Mouse (Mus musculus) bone marrow macrophage, adult 2 months (primary cell): ENCODE measurements around the gene Fam217a.

Experiments used
- CTCF ChIP-seq: IDR thresholded peaks from 2 replicates; pipeline ENCODE4 v1.5.1; 2012; ENCODE audit warnings: low read depth, mild to moderate bottlenecking, low read length, moderate library complexity
- POLR2A ChIP-seq: IDR thresholded peaks from 2 replicates; pipeline ENCODE4 v1.6.1; 2012; ENCODE audit warnings: mild to moderate bottlenecking, low read depth, low read length, borderline replicate concordance

DNA sequence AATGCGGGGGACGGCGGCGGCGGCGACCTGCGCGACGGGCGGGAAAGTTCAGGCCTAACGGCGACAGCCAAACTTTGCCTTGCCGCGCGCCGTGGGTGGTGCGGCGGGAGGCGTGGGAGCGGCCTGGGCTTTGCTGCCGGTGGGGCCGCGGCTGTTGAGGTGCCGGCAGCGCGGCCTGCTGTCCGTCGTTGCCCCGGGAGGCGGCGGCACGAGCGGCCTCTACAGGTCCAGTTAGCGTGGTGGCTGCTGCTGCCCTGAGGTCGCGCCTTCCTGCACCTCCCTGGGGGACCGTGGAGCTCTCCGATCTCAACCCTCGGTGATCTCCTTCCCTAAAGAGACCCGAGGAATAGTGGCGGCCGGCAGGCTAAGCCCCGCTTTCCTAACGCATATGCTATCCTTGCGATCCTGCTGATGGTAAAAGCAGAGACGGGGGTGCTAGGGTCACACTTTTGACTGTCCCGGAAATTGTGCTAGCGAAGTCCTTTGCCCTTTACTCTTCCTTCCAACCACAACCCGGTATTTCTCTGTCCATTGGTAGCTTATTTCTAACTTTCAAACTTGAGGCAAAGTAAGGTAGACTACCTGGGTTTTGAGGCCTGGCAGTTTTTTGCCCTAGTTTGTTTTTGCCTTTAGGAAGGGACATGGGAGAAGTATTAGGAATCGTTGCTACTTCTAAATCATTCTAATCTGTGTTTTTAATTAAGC is 48.2 kb downstream of the Fam217a start:
- no peak for TF ChIP-seq CTCF
- TF ChIP-seq POLR2A = no peak
